Mouse (Mus musculus): ENCODE measurements around the gene Cnpy3.

DNA sequence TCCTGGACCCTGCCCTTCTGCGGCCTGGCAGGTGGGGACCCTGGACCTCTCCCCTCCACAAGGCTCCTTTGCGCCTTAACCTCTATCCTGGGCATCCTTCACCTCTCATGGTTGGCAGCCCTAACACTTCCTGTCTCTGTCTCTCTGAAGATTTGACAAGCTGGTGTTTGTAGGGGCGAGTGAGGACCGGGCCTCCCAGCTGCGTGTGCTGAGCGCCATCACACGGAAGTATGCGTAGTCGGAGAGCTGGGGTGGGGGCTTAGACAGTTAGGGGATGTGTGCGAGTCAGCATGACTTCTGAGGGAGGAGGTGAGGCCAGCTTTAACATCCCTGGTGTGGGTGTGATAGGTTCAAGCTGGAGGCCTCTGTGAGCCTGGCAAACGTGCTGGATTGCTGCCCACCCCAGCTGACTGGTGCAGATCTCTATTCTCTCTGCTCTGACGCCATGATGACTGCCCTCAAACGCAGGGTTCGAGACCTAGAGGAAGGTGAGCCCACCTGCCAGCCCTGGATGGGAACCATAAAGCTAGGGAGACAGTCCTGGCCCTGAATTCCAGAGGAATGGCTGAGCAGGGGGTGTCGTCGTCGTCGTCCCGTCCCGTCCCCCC, 27.4 kb downstream of the Cnpy3 start:
- TF ChIP-seq CTCF (IDR thresholded peaks at IDR 0.05; ENCODE audit: low read depth) (no peak), EP300 (IDR thresholded peaks at IDR 0.05; ENCODE audit: low read depth) (no peak)
